Mouse (Mus musculus): Measurements from ENCODE around the gene Ing1.

Gene Ing1

GRCm38 (mm10) chr8:11554799-11555719, at the start of gene Ing1:
TSS of gene Ing1 (plus strand) at chr8:11555571.
- peak; percentile 99 for DNase-seq (ENCODE audit: low read depth, low spot score)

- no peak for DNase-seq (ENCODE audit: low read depth, low spot score)
Observed at GRCm38 (mm10) chr8:11506074-11506473, 49.3 kb upstream of the Ing1 start.

- peak; percentile 58 for DNase-seq (ENCODE audit: low read depth, low spot score)
Observed at GRCm38 (mm10) chr8:11506802-11507201, 48.6 kb upstream of the Ing1 start.

- DNase-seq (ENCODE audit: low read depth, low spot score): no peak
Observed at GRCm38 (mm10) chr8:11508880-11509279, 46.5 kb upstream of the Ing1 start.

GRCm38 (mm10) chr8:11510971-11511370, 44.4 kb upstream of the Ing1 start:
- DNase-seq (ENCODE audit: low read depth, low spot score): no peak

- no peak for DNase-seq (ENCODE audit: low read depth, low spot score)
Observed at GRCm38 (mm10) chr8:11512711-11513110, 42.7 kb upstream of the Ing1 start.

- no peak for DNase-seq (ENCODE audit: low read depth, low spot score)
Observed at GRCm38 (mm10) chr8:11513247-11513646, 42.1 kb upstream of the Ing1 start.

GRCm38 (mm10) chr8:11516292-11516691, 39.1 kb upstream of the Ing1 start:
- no peak for DNase-seq (ENCODE audit: low read depth, low spot score)

- no peak for DNase-seq (ENCODE audit: low read depth, low spot score)
Observed at GRCm38 (mm10) chr8:11517366-11518055, 37.9 kb upstream of the Ing1 start.

GRCm38 (mm10) chr8:11518056-11518396, 37.3 kb upstream of the Ing1 start:
- DNase-seq (ENCODE audit: low read depth, low spot score): no peak

- no peak for DNase-seq (ENCODE audit: low read depth, low spot score)
Observed at GRCm38 (mm10) chr8:11518676-11519075, 36.7 kb upstream of the Ing1 start.

GRCm38 (mm10) chr8:11523331-11523730, 32.0 kb upstream of the Ing1 start:
- no peak for DNase-seq (ENCODE audit: low read depth, low spot score)

GRCm38 (mm10) chr8:11530155-11530770, 25.1 kb upstream of the Ing1 start:
- no peak for DNase-seq (ENCODE audit: low read depth, low spot score)

GRCm38 (mm10) chr8:11530849-11531248, 24.5 kb upstream of the Ing1 start:
- no peak for DNase-seq (ENCODE audit: low read depth, low spot score)

GRCm38 (mm10) chr8:11534494-11534893, 20.9 kb upstream of the Ing1 start:
- no peak for DNase-seq (ENCODE audit: low read depth, low spot score)

- no peak for DNase-seq (ENCODE audit: low read depth, low spot score)
Observed at GRCm38 (mm10) chr8:11539049-11539448, 16.3 kb upstream of the Ing1 start.

GRCm38 (mm10) chr8:11540182-11540581, 15.2 kb upstream of the Ing1 start:
- DNase-seq (ENCODE audit: low read depth, low spot score): no peak

GRCm38 (mm10) chr8:11542031-11542430, 13.3 kb upstream of the Ing1 start:
- DNase-seq (ENCODE audit: low read depth, low spot score): no peak

- DNase-seq (ENCODE audit: low read depth, low spot score): no peak
Observed at GRCm38 (mm10) chr8:11542866-11543265, 12.5 kb upstream of the Ing1 start.

GRCm38 (mm10) chr8:11544386-11544785, 11.0 kb upstream of the Ing1 start:
- DNase-seq (ENCODE audit: low read depth, low spot score): peak; percentile 69

GRCm38 (mm10) chr8:11547063-11547462, 8.3 kb upstream of the Ing1 start:
- peak; percentile 43 for DNase-seq (ENCODE audit: low read depth, low spot score)

GRCm38 (mm10) chr8:11549706-11550105, 5.7 kb upstream of the Ing1 start:
- DNase-seq (ENCODE audit: low read depth, low spot score): peak; percentile 87
